Comparison of ENCODE assay signal across 1 mouse cellular context in the genomic region with DNA sequence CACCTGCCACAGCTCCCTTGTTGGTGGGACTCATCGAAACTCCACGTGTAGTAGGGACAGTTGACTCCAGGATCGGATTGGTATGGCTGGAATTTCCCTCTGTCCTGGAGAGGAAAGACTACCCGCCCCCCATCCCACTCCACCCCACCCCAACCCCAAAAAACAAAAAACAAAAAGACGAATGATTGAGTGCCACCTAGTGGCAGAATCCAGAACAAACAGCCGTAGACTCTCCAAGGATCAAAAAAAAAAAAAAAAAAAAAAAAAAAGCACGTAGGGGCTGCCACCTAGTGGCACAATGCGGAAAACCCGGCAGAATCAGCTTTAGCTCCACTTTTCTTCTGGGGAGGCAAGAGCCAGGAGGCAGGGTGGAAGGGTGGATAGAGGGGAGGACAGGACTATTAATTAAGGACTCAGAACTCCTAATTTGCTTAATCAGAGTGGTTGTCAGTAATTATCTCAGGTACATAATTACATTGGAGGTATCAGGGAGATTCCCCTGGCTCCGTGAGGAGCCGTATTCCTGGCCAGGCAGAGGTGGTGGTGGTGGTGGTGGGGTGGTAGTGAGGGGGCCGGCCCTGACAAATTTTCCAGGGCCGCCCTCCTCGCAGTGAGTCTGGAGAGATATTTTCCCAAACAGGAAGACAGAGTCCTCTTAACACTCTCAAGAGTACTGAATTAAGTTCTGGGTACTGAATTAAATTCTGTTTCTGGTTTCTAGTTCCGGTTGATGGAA.
A peak's percentile ranks its signal among the peaks of the same experiment; 100 is the strongest.
TF ChIP-seq lines count a peak whose summit lies in the region.

No protein-coding gene starts in this region.

TF ChIP-seq in CH12.LX, 34 proteins besides CTCF, POLR2A, EP300 and RAD21 (continued from another document):
- no peak for TF ChIP-seq MAX (IDR thresholded peaks at IDR 0.05; ENCODE audit: low read length)
- TF ChIP-seq IRF4 (IDR thresholded peaks at IDR 0.05; ENCODE audit: low read depth, low read length) = peak; percentile 56; the same call in 1 of the 2 replicates
- no peak for TF ChIP-seq RCOR1 (conservative IDR thresholded peaks at IDR 0.05; ENCODE audit: low read depth, low read length)
- peak; percentile 100 for TF ChIP-seq ZNF384 (IDR thresholded peaks at IDR 0.05; ENCODE audit: low read depth, low read length)
- peak; percentile 89 for TF ChIP-seq SMC3 (IDR thresholded peaks at IDR 0.05; ENCODE audit: low read depth, low read length)
- TF ChIP-seq TBP (conservative IDR thresholded peaks at IDR 0.05; ENCODE audit: low read depth, low read length) = no peak
- 0 out of 2 replicates have a peak, but pooled peaks have one; percentile 21 for TF ChIP-seq MXI1 (IDR thresholded peaks at IDR 0.05; ENCODE audit: low read depth, low read length)
- no peak for TF ChIP-seq CHD2 (IDR thresholded peaks at IDR 0.05; ENCODE audit: low read length)
- peak; percentile 71 for TF ChIP-seq MAZ (IDR thresholded peaks at IDR 0.05; ENCODE audit: low read depth, low read length)
- TF ChIP-seq MAFK (IDR thresholded peaks at IDR 0.05; ENCODE audit: insufficient replicate concordance, low read length) = no peak; the same call in 1 of the 2 replicates
- peak; percentile 56; the same call in 1 of the 2 replicates for TF ChIP-seq ELF1 (IDR thresholded peaks at IDR 0.05; ENCODE audit: low read depth, low read length)
